Mouse (Mus musculus) G1E (cell line): ENCODE measurements around the gene Gng7.

Experiments
- CTCF ChIP-seq: IDR thresholded peaks from 2 replicates; pipeline ENCODE4 v1.5.1; 2012; ENCODE audit warnings: low read depth, low read length, inconsistent platforms, mixed read lengths
- TAL1 ChIP-seq: conservative IDR thresholded peaks from 2 replicates; pipeline ENCODE4 v1.6.1; 2012; ENCODE audit warnings: low read depth, low read length, inconsistent platforms, mixed read lengths

GRCm38 (mm10) chr10:80940988-80941347, 73.8 kb downstream of the Gng7 start:
- TF ChIP-seq CTCF, result no peak
- TF ChIP-seq TAL1, result no peak
